Comparison of ENCODE assay signal across 27 mouse cellular contexts in the genomic region with DNA sequence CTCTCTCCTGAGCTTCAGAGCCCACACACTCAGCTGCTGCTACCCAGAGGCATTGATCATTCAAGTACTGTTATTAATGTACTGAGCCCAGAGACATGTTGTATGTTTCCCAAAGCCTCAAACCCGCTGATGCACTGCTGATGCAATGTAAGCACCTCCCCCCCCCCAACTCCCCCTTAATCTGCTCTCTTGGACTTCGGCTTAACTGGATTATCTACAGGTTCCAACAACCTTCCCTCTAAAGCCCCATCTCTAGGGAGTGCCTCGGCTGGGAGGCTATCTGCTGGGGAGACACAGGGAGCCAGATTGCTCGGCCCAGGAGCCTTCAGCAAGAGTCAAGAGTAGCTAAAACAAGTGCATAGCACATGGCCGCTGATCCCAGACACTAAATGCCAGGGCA. TPM values are rescaled to one million over a fixed set of nuclear protein-coding genes. Genes with fewer than 3 reads are reported as not detected.
DNase-seq lines count a peak whose midpoint lies in the region; ATAC-seq and TF ChIP-seq lines count a peak whose summit lies in the region.
"Had no signal": no experiment of that assay in that cellular context is flagged by ENCODE, and none has a peak within 500 bp of the region (broad histone marks: within the 10 kb centered on the region; RNA-seq: fewer than 3 reads in every experiment).

No protein-coding gene starts in this region.

- 0 out of 2 replicates have a peak, but pooled peaks cover 2% of the 10 kb centered on the region for H3K36me3 ChIP-seq in liver, embryonic 11.5 days (ENCODE audit: control insufficient read depth, insufficient read depth, low read length)
- peaks cover 10% of the 10 kb centered on the region for H3K36me3 ChIP-seq in liver, postnatal 0 days (replicated peaks; ENCODE audit: insufficient read depth, low read length)
- peaks cover 2% of the 10 kb centered on the region; the same call in 1 of the 2 replicates for H3K36me3 ChIP-seq in stomach, postnatal 0 days (ENCODE audit: control insufficient read depth, insufficient read depth, low read length)

- no peaks in the 10 kb centered on the region for H3K27me3 ChIP-seq in liver, embryonic 11.5 days (replicated peaks; ENCODE audit: control insufficient read depth, insufficient read depth, low read length)
- no peaks in the 10 kb centered on the region for H3K27me3 ChIP-seq in liver, postnatal 0 days (ENCODE audit: insufficient read depth, low read length)
- no peaks in the 10 kb centered on the region for H3K27me3 ChIP-seq in stomach, postnatal 0 days (ENCODE audit: control insufficient read depth, insufficient read depth, low read length)
- H3K27me3 ChIP-seq: forebrain, embryonic 13.5 days; heart, embryonic 12.5 days; heart, embryonic 15.5 days; Patski had no signal

- no peaks in the 10 kb centered on the region for H3K4me1 ChIP-seq in liver, embryonic 11.5 days (replicated peaks; ENCODE audit: control insufficient read depth, insufficient read depth, low read length)
- H3K4me1 ChIP-seq in liver, postnatal 0 days (ENCODE audit: insufficient read depth) = peaks cover 4% of the 10 kb centered on the region
- no peaks in the 10 kb centered on the region for H3K4me1 ChIP-seq in stomach, postnatal 0 days (replicated peaks; ENCODE audit: control insufficient read depth, insufficient read depth)
- H3K4me1 ChIP-seq: forebrain, embryonic 10.5 days; forebrain, embryonic 13.5 days; heart, embryonic 12.5 days; heart, embryonic 15.5 days had no signal

- 75% methylated on average over 5 of the region's 5 CpGs for WGBS in liver, embryonic 11.5 days
- 66% methylated on average over 5 of the region's 5 CpGs for WGBS in liver, postnatal 0 days (ENCODE audit: insufficient replicate concordance)
- WGBS in stomach, postnatal 0 days = 74% methylated on average over 5 of the region's 5 CpGs

- no peak overlapping the region for H3K4me2 ChIP-seq in liver, embryonic 11.5 days
- no peak overlapping the region for H3K4me2 ChIP-seq in liver, postnatal 0 days (ENCODE audit: low read depth, low read length)
- no peak overlapping the region for H3K4me2 ChIP-seq in stomach, postnatal 0 days (replicated peaks; ENCODE audit: low read depth)
- H3K4me2 ChIP-seq: forebrain, embryonic 13.5 days; heart, embryonic 12.5 days; heart, embryonic 15.5 days; hindbrain, embryonic 14.5 days had no signal

- no peaks in the 10 kb centered on the region for H3K9me3 ChIP-seq in liver, embryonic 11.5 days (ENCODE audit: control insufficient read depth, low read length)
- H3K9me3 ChIP-seq in liver, postnatal 0 days (ENCODE audit: low read length) = no peaks in the 10 kb centered on the region
- no peaks in the 10 kb centered on the region for H3K9me3 ChIP-seq in stomach, postnatal 0 days (ENCODE audit: control insufficient read depth, low read length)
- H3K9me3 ChIP-seq: forebrain, embryonic 10.5 days; forebrain, embryonic 13.5 days; heart, embryonic 12.5 days; heart, embryonic 15.5 days had no signal

- no peak for TF ChIP-seq CTCF in liver, postnatal 0 days (IDR thresholded peaks at IDR 0.05; ENCODE audit: low read depth)
- TF ChIP-seq CTCF in stomach, postnatal 0 days (IDR thresholded peaks at IDR 0.05; ENCODE audit: low read depth) = no peak

- ATAC-seq in liver, embryonic 11.5 days (replicated peaks; ENCODE audit: low FRiP score) = no peak
- no peak for ATAC-seq in liver, postnatal 0 days
- ATAC-seq in stomach, postnatal 0 days (ENCODE audit: low FRiP score, low TSS enrichment) = 0 out of 2 replicates have a peak, but pooled peaks have one; percentile 32
- ATAC-seq: forebrain, embryonic 13.5 days; forebrain, embryonic 16.5 days; hindbrain, postnatal 0 days; Patski had no signal

- H3K27ac ChIP-seq in liver, embryonic 11.5 days (ENCODE audit: low read depth, low read length) = no peak overlapping the region
- H3K27ac ChIP-seq in liver, postnatal 0 days (ENCODE audit: low read depth) = no peak overlapping the region
- no peak overlapping the region for H3K27ac ChIP-seq in stomach, postnatal 0 days (replicated peaks)
- H3K27ac ChIP-seq: forebrain, embryonic 10.5 days; forebrain, embryonic 13.5 days; heart, embryonic 15.5 days; hindbrain, embryonic 14.5 days; hindbrain, postnatal 0 days had no signal

- peak; percentile 66 for DNase-seq in heart, adult 11 months
- no peak for DNase-seq in heart, adult 18-20 months
- DNase-seq in liver, embryonic 11.5 days (ENCODE audit: low spot score) = peak; percentile 29
- no peak for DNase-seq in liver, postnatal 0 days
- peak; percentile 11 for DNase-seq in retina, embryonic 14.5 days (ENCODE audit: low spot score)
- DNase-seq in stomach, postnatal 0 days (ENCODE audit: low spot score) = no peak
- DNase-seq in adrenal gland, postnatal 4 days (ENCODE audit: low spot score in 2 of 2) = no peak
- no peak for DNase-seq in lung, postnatal 4 days
- DNase-seq: adrenal gland, adult 2 months; adrenal gland, postnatal 14 days; cerebellum, adult 11-12 months; cerebellum, adult 8-10 months; cerebellum, postnatal 10 days; cerebellum, postnatal 36 days; gastrocnemius, postnatal 10 days; gastrocnemius, postnatal 36 days; heart, postnatal 10 days; heart, postnatal 36 days had no signal

- H3K4me3 ChIP-seq in liver, embryonic 11.5 days (ENCODE audit: low read depth, low read length) = no peak overlapping the region
- no peak overlapping the region for H3K4me3 ChIP-seq in liver, postnatal 0 days (ENCODE audit: low read depth, low read length)
- H3K4me3 ChIP-seq in stomach, postnatal 0 days (ENCODE audit: low read depth, low read length) = no peak overlapping the region
- H3K4me3 ChIP-seq: forebrain, embryonic 10.5 days; forebrain, embryonic 13.5 days; heart, embryonic 12.5 days; heart, embryonic 15.5 days had no signal

- H3K9ac ChIP-seq in liver, embryonic 11.5 days (ENCODE audit: low read depth, low read length) = no peak overlapping the region
- no peak overlapping the region for H3K9ac ChIP-seq in liver, postnatal 0 days (replicated peaks)
- H3K9ac ChIP-seq in stomach, postnatal 0 days (ENCODE audit: low read length) = no peak overlapping the region
- H3K9ac ChIP-seq: forebrain, embryonic 13.5 days; heart, embryonic 12.5 days; heart, embryonic 15.5 days; hindbrain, embryonic 14.5 days had no signal

- no peak for TF ChIP-seq EP300 in liver, postnatal 0 days (IDR thresholded peaks at IDR 0.05; ENCODE audit: low read depth)
- TF ChIP-seq EP300 in stomach, postnatal 0 days (optimal IDR thresholded peaks at IDR 0.05) = no peak

RNA-seq across cellular contexts. Expression of a gene that starts 22.4 kb away (rescaled TPM):
- total RNA-seq in heart, adult 18-20 months (2021) = 10 to 100 TPM; 19.0 to 19.3 TPM
- 48.5 and 51.2 TPM in 2 replicates for polyA plus RNA-seq in liver, embryonic 11.5 days (2014; fragmentation: Nextera tagmentation; extraction: Ambion mirVana)
- polyA plus RNA-seq in liver, postnatal 0 days (2015; fragmentation: Nextera tagmentation; extraction: Ambion mirVana) = 6.1 and 6.4 TPM in 2 replicates
- 10.4 and 10.8 TPM in 2 replicates for polyA plus RNA-seq in stomach, postnatal 0 days (2015; fragmentation: Nextera tagmentation; extraction: Ambion mirVana)
- 10 to 100 TPM; 37.2 to 40.5 TPM for total RNA-seq in adrenal gland, postnatal 4 days (2021)

RNA-seq across cellular contexts. Expression of a gene that starts 35.6 kb away (rescaled TPM):
- 1 to 10 TPM; 4.0 to 7.2 TPM for total RNA-seq in heart, adult 18-20 months (2021)
- polyA plus RNA-seq in liver, embryonic 11.5 days (2014; fragmentation: Nextera tagmentation; extraction: Ambion mirVana) = 1.0 and 2.1 TPM in 2 replicates
- polyA plus RNA-seq in liver, postnatal 0 days (2015; fragmentation: Nextera tagmentation; extraction: Ambion mirVana) = 0.49 and 0.56 TPM in 2 replicates
- polyA plus RNA-seq in stomach, postnatal 0 days (2015; fragmentation: Nextera tagmentation; extraction: Ambion mirVana) = 3.2 and 12.3 TPM in 2 replicates
- 1 to 10 TPM in 1 of 2 experiments, under 1 TPM in 1; 0.95 to 1.5 TPM for total RNA-seq in adrenal gland, postnatal 4 days (2021)
- total RNA-seq: hindbrain, postnatal 0 days had no signal
- polyA plus RNA-seq: forebrain, embryonic 16.5 days; hindbrain, embryonic 11.5 days; hindbrain, postnatal 0 days; Patski had no signal

RNA-seq across cellular contexts. Expression of a gene that starts 45.0 kb away (rescaled TPM):
- 10 to 100 TPM; 11.3 to 12.5 TPM for total RNA-seq in heart, adult 18-20 months (2021)
- polyA plus RNA-seq in liver, embryonic 11.5 days (2014; fragmentation: Nextera tagmentation; extraction: Ambion mirVana) = 31.5 and 35.9 TPM in 2 replicates
- 20.0 and 21.8 TPM in 2 replicates for polyA plus RNA-seq in liver, postnatal 0 days (2015; fragmentation: Nextera tagmentation; extraction: Ambion mirVana)
- 9.0 and 9.5 TPM in 2 replicates for polyA plus RNA-seq in stomach, postnatal 0 days (2015; fragmentation: Nextera tagmentation; extraction: Ambion mirVana)
- 10 to 100 TPM; 30.4 to 32.3 TPM for total RNA-seq in adrenal gland, postnatal 4 days (2021)

Comparison
In these comparisons a context has a peak if more than half of its experiments do, and no peak if none do; other contexts are left out.
1. DNase-seq: peak in heart, adult 11 months (single experiment), liver, embryonic 11.5 days (single experiment) and retina, embryonic 14.5 days (single experiment); none in heart, adult 18-20 months (0 of 2), liver, postnatal 0 days (single experiment), stomach, postnatal 0 days (single experiment), adrenal gland, postnatal 4 days (0 of 2) and lung, postnatal 4 days (0 of 2).